Mouse (Mus musculus): Measurements from ENCODE around the gene Troap. TPM values are rescaled to one million over a fixed set of nuclear protein-coding genes. Genes with fewer than 3 reads are reported as not detected.

Troap gene
- polyA plus RNA-seq (2017; shearing (Covaris generic)): 1.5 TPM

GRCm38 (mm10) chr15:99074019-99074599 is at the start of gene Troap:
Gene Troap, plus strand, starts transcription at chr15:99074575.

GRCm38 (mm10) chr15:99029619-99030584 is 44.5 kb upstream of the Troap start, which contains the start of gene Tuba1c:
Gene Tuba1c, plus strand, starts transcription at chr15:99029891.

GRCm38 (mm10) chr15:99055040-99055439 is 19.3 kb upstream of the Troap start, which contains the start of gene Prph:
Gene Prph, plus strand, starts transcription at chr15:99055174.

GRCm38 (mm10) chr15:99087253-99088075 is 13.1 kb downstream of the Troap start, which contains the start of gene C1ql4:
Gene C1ql4, minus strand, starts transcription at chr15:99087817.

DNA sequence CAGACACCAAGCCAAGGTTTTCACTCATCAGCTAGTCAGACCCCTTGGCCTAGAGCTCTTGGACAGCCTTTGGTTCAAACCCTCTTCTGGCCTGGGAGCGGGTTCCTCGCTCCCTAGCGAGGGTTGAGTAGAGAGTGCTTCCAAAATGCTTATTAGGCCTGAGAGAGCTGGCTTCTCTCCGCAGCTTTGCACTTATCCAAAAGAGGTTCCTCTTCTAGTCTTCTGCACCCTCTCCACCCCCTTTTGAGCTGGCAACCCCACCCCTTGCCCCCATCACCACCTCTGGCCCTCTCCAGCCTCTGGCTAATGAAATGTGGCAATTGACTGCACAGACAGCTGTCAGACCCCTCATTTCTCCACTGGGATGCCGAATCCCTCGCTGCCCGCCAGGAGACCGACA is 18.5 kb downstream of the Troap start, which contains the start of gene Dnajc22:
Dnajc22 (plus strand) TSS at position 301 of the 400 bp plus-strand sequence.

DNA sequence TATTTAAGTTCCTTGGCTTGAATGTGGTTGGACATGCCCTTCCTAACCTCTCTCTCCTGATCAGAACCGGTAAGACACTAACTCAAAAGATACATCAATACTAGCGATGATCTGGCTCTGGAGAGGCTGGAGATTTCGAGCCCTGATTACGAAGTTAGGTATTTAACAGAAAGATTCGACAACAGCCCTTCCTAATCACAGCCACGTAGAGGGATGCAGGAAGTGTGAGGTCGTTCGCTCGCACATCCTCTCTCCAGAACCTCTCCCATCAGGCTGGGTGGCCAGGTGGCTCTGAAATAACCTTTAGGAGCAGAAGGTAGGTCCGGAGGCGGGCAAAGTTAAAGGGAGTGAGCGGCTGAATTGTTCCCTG is 51.3 kb downstream of the Troap start, which contains the start of gene Spats2:
Spats2 (plus strand) TSS at position 206 of the 370 bp plus-strand sequence.

Other genes starting within 250 kb of the Troap start
- 137 TPM for gene Prkag1, start 243.1 kb upstream of the Troap start, polyA plus RNA-seq (2017; shearing (Covaris generic))
- 24.0 TPM for gene Kmt2d, start 203.4 kb upstream of the Troap start, polyA plus RNA-seq (2017; shearing (Covaris generic))
- gene Rhebl1, start 180.0 kb upstream of the Troap start, polyA plus RNA-seq (2017; shearing (Covaris generic)): 17.4 TPM
- not detected for gene Dhh, start 176.0 kb upstream of the Troap start, polyA plus RNA-seq (2017; shearing (Covaris generic))
- 65.8 TPM for gene Lmbr1l, start 156.3 kb upstream of the Troap start, polyA plus RNA-seq (2017; shearing (Covaris generic))
- gene Tuba1b, start 140.0 kb upstream of the Troap start, polyA plus RNA-seq (2017; shearing (Covaris generic)): 524 TPM
- gene Gm49450, start 121.0 kb upstream of the Troap start, polyA plus RNA-seq (2017; shearing (Covaris generic)): not detected
- gene Tuba1a, start 120.9 kb upstream of the Troap start, polyA plus RNA-seq (2017; shearing (Covaris generic)): 198 TPM
- gene Tuba1c, start 44.7 kb upstream of the Troap start, polyA plus RNA-seq (2017; shearing (Covaris generic)): 69.2 TPM
- not detected for gene Prph, start 19.4 kb upstream of the Troap start, polyA plus RNA-seq (2017; shearing (Covaris generic))
- not detected for gene C1ql4, start 13.2 kb downstream of the Troap start, polyA plus RNA-seq (2017; shearing (Covaris generic))
- gene Dnajc22, start 18.6 kb downstream of the Troap start, polyA plus RNA-seq (2017; shearing (Covaris generic)): not detected
- gene Spats2, start 51.3 kb downstream of the Troap start, polyA plus RNA-seq (2017; shearing (Covaris generic)): not detected
- gene Kcnh3, start 150.3 kb downstream of the Troap start, polyA plus RNA-seq (2017; shearing (Covaris generic)): 1.4 TPM
- 116 TPM for gene Mcrs1, start 177.4 kb downstream of the Troap start, polyA plus RNA-seq (2017; shearing (Covaris generic))
- 16.6 TPM for gene Prpf40b, start 220.5 kb downstream of the Troap start, polyA plus RNA-seq (2017; shearing (Covaris generic))
- 0.27 TPM for gene Fam186b, start 221.3 kb downstream of the Troap start, polyA plus RNA-seq (2017; shearing (Covaris generic))